Mouse (Mus musculus): ENCODE measurements around the gene Gm5460. TPM values are rescaled to one million over a fixed set of nuclear protein-coding genes. Genes with fewer than 3 reads are reported as not detected.

The Gm5460 gene
- polyA plus RNA-seq (2015; fragmentation: Nextera tagmentation; extraction: Ambion mirVana), result not detected in 2 replicates

DNA sequence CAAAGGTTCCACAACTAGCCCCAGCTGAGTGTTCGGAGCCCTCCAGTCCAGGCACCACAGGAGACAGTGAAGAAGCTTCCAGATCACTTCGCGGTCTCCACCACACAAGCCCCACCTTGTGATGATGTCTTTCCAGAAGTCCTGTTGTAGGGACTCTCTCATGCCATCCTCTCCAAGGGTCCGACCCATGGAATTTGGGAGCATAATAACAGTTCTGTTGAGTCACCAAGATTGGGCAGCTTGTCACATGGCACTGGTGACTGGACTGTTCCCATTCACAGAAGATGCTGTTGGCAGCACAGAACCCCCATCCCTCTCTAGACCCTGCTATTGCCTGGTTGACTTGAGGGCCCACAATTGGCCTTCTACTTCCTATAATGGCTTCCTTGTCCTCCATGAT is at the start of gene Gm5460:
Gm5460 (plus strand) TSS at position 378 of the 400 bp plus-strand sequence.
- Histone ChIP-seq H3K9me3 (ENCODE audit: control insufficient read depth, low read length) (no peaks in the 10 kb centered on the region), H3K9ac (ENCODE audit: low read length) (no peak within 1 kb of the TSS), H3K36me3 (ENCODE audit: control insufficient read depth, insufficient read depth, low read length) (no peaks in the 10 kb centered on the region), H3K4me1 (replicated peaks; ENCODE audit: control insufficient read depth, insufficient read depth) (no peaks in the 10 kb centered on the region), H3K27me3 (ENCODE audit: control insufficient read depth, insufficient read depth, low read length) (no peaks in the 10 kb centered on the region), H3K4me3 (ENCODE audit: low read depth, low read length) (no peak within 1 kb of the TSS), H3K27ac (replicated peaks) (no peak within 1 kb of the TSS), H3K4me2 (replicated peaks; ENCODE audit: low read depth) (no peak within 1 kb of the TSS)
- no peak for DNase-seq (ENCODE audit: low spot score)
- no peak for ATAC-seq (ENCODE audit: low FRiP score, low TSS enrichment)
- 91% methylated on average over 4 of the region's 4 CpGs for WGBS
- no peak for TF ChIP-seq CTCF (IDR thresholded peaks at IDR 0.05; ENCODE audit: low read depth)
- TF ChIP-seq EP300 (optimal IDR thresholded peaks at IDR 0.05), result no peak

DNA sequence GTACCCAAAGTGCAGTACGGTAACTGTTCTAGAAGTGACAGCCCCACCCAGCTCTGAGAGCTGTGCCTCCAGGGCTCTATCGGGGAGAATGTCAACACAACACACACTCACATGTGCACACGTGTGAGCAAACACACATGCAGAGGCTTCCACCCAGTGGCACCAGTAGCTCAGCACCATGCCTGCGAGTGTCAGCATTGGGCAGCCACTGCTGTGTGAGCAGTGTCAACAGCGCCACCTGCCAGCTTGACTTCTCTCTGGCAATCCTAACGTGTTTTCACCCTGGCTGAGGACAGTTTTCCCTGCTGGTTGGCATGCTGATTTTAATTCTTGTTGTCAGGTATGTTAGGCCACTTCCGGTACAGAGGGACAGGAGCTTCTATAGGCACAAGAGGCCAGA is 43.9 kb upstream of the Gm5460 start:
- Histone ChIP-seq H3K27me3 (ENCODE audit: control insufficient read depth, insufficient read depth, low read length) (no peaks in the 10 kb centered on the region), H3K9me3 (ENCODE audit: control insufficient read depth, low read length) (no peaks in the 10 kb centered on the region), H3K4me2 (replicated peaks; ENCODE audit: low read depth) (no peak overlapping the region), H3K4me1 (replicated peaks; ENCODE audit: control insufficient read depth, insufficient read depth) (no peaks in the 10 kb centered on the region), H3K4me3 (ENCODE audit: low read depth, low read length) (no peak overlapping the region), H3K27ac (replicated peaks) (no peak overlapping the region), H3K36me3 (ENCODE audit: control insufficient read depth, insufficient read depth, low read length) (no peaks in the 10 kb centered on the region), H3K9ac (ENCODE audit: low read length) (no peak overlapping the region)
- DNase-seq (ENCODE audit: low spot score), result peak; percentile 51
- peak; percentile 64 for TF ChIP-seq CTCF (IDR thresholded peaks at IDR 0.05; ENCODE audit: low read depth)
- TF ChIP-seq EP300 (optimal IDR thresholded peaks at IDR 0.05), result no peak
- WGBS, result 44% methylated on average over 7 of the region's 7 CpGs
- peak; percentile 84; the same call in 1 of the 2 replicates for ATAC-seq (ENCODE audit: low FRiP score, low TSS enrichment)

DNA sequence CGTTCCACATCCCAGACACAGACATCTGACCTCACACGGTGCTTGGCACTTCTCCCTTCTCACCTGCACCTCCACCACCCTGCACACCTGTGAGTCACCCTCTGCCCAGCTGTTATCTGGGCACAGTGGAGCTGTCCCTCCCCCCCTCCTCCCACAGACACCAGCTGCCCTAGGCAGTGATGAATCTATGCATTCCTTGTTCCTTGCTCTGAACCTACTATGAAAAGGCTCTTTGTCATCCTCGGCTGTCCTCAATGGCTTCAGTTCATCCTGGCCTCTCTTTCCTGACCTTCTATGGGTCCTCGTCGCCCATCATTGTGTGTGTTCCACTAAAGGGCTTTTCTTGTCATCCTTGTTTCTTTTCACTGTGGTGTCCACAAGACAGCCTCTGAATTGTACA is 41.8 kb upstream of the Gm5460 start:
- no peak for ATAC-seq (ENCODE audit: low FRiP score, low TSS enrichment)
- WGBS, result 58% methylated on average over 5 of the region's 5 CpGs
- Histone ChIP-seq H3K9ac (ENCODE audit: low read length) (no peak overlapping the region), H3K36me3 (ENCODE audit: control insufficient read depth, insufficient read depth, low read length) (no peaks in the 10 kb centered on the region), H3K9me3 (ENCODE audit: control insufficient read depth, low read length) (no peaks in the 10 kb centered on the region), H3K4me2 (replicated peaks; ENCODE audit: low read depth) (no peak overlapping the region), H3K27ac (replicated peaks) (no peak overlapping the region), H3K27me3 (ENCODE audit: control insufficient read depth, insufficient read depth, low read length) (no peaks in the 10 kb centered on the region), H3K4me1 (replicated peaks; ENCODE audit: control insufficient read depth, insufficient read depth) (no peaks in the 10 kb centered on the region; the same call in 1 of the 2 replicates), H3K4me3 (ENCODE audit: low read depth, low read length) (no peak overlapping the region)
- TF ChIP-seq EP300 (optimal IDR thresholded peaks at IDR 0.05) (no peak), CTCF (IDR thresholded peaks at IDR 0.05; ENCODE audit: low read depth) (no peak)
- no peak for DNase-seq (ENCODE audit: low spot score)

DNA sequence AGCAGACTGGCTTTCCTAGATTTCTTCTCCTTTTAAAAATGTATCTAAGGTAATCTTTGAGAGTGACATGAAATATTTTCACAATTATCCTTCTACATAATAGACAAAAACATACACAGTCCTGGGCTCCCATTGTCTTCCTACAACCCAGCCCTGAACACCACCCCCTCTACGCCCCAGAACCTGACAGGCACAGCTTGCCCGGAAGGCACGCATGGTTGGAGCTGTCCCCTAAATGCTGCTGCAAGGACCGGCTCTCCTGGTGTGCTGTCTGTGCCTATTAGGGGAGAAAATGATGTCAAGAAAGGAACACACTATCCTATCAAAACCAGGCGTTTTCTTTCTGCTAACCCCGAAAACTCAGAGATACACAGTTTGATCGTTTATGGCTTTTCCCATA is 38.8 kb upstream of the Gm5460 start:
- WGBS, result 39% methylated on average over 7 of the region's 7 CpGs
- Histone ChIP-seq H3K4me3 (ENCODE audit: low read depth, low read length) (no peak overlapping the region), H3K9me3 (ENCODE audit: control insufficient read depth, low read length) (no peaks in the 10 kb centered on the region), H3K27me3 (ENCODE audit: control insufficient read depth, insufficient read depth, low read length) (no peaks in the 10 kb centered on the region), H3K36me3 (ENCODE audit: control insufficient read depth, insufficient read depth, low read length) (no peaks in the 10 kb centered on the region), H3K4me2 (replicated peaks; ENCODE audit: low read depth) (no peak overlapping the region), H3K27ac (replicated peaks) (no peak overlapping the region), H3K4me1 (replicated peaks; ENCODE audit: control insufficient read depth, insufficient read depth) (no peaks in the 10 kb centered on the region; the same call in 1 of the 2 replicates), H3K9ac (ENCODE audit: low read length) (no peak overlapping the region)
- no peak for TF ChIP-seq CTCF (IDR thresholded peaks at IDR 0.05; ENCODE audit: low read depth)
- TF ChIP-seq EP300 (optimal IDR thresholded peaks at IDR 0.05), result no peak
- no peak for ATAC-seq (ENCODE audit: low FRiP score, low TSS enrichment)
- DNase-seq (ENCODE audit: low spot score), result no peak

DNA sequence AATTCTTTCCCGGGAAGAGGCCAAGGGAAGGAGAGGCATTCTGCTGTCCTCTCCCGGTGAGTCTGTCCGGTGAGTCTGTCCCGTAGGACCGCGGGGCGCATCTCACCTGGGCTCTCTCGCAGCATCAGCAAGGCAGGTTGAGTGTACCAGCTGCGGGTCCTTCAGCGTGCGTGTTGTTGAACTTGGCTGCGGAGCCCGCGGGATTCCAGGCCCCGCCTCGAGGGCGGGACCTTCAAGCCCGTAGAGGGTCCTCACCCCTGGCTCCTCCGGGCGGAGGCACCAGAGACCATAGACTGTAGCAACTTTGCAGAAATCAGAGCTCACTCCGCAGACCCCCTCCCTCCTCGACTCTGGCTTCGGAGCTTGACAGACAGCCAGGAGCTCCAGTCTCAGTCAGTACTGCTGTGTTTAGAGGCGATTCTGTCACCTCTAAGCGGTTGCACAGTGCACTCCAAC is 37.9 kb upstream of the Gm5460 start, which contains the start of gene Zfp488:
Zfp488 (minus strand) TSS at position 161 of the 456 bp plus-strand sequence.
- Histone ChIP-seq H3K27me3 (ENCODE audit: control insufficient read depth, insufficient read depth, low read length) (no peaks in the 10 kb centered on the region), H3K36me3 (ENCODE audit: control insufficient read depth, insufficient read depth, low read length) (no peaks in the 10 kb centered on the region), H3K4me1 (replicated peaks; ENCODE audit: control insufficient read depth, insufficient read depth) (no peaks in the 10 kb centered on the region; the same call in 1 of the 2 replicates), H3K27ac (replicated peaks) (no peak within 1 kb of the TSS), H3K4me3 (ENCODE audit: low read depth, low read length) (peak within 1 kb of the TSS; percentile 20; the same call in 1 of the 2 replicates), H3K4me2 (replicated peaks; ENCODE audit: low read depth) (peak within 1 kb of the TSS; percentile 41), H3K9me3 (ENCODE audit: control insufficient read depth, low read length) (no peaks in the 10 kb centered on the region), H3K9ac (ENCODE audit: low read length) (no peak within 1 kb of the TSS)
- DNase-seq (ENCODE audit: low spot score) (no peak), ATAC-seq (ENCODE audit: low FRiP score, low TSS enrichment) (0 out of 2 replicates have a peak, but pooled peaks have one; percentile 15)
- 1% methylated on average over 25 of the region's 25 CpGs for WGBS
- TF ChIP-seq EP300 (optimal IDR thresholded peaks at IDR 0.05), result no peak
- no peak for TF ChIP-seq CTCF (IDR thresholded peaks at IDR 0.05; ENCODE audit: low read depth)

DNA sequence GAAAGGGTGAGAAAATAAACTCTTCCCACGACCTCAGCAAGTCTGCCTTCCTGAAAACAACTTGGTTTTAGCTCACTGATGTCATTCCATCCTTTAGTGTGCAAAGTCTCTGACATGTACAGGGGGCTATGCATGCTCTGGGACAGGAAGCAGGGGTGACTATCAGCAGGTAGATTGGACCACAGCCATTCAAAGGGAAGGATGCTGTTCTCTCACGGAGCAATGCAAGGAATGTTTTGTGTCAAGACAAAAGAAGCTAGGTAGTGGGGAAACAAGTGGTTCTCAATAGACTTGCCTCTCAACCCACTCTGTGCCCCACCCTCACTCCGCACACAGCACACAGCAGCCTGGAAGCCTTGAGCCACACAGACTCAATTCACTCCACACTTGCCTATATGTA is 27.4 kb upstream of the Gm5460 start:
- Histone ChIP-seq H3K9ac (ENCODE audit: low read length) (no peak overlapping the region), H3K36me3 (ENCODE audit: control insufficient read depth, insufficient read depth, low read length) (no peaks in the 10 kb centered on the region), H3K4me3 (ENCODE audit: low read depth, low read length) (no peak overlapping the region), H3K4me1 (replicated peaks; ENCODE audit: control insufficient read depth, insufficient read depth) (no peaks in the 10 kb centered on the region), H3K4me2 (replicated peaks; ENCODE audit: low read depth) (no peak overlapping the region), H3K9me3 (ENCODE audit: control insufficient read depth, low read length) (no peaks in the 10 kb centered on the region), H3K27ac (replicated peaks) (no peak overlapping the region), H3K27me3 (ENCODE audit: control insufficient read depth, insufficient read depth, low read length) (no peaks in the 10 kb centered on the region)
- no peak for DNase-seq (ENCODE audit: low spot score)
- TF ChIP-seq CTCF (IDR thresholded peaks at IDR 0.05; ENCODE audit: low read depth) (no peak), EP300 (optimal IDR thresholded peaks at IDR 0.05) (no peak)
- no peak for ATAC-seq (ENCODE audit: low FRiP score, low TSS enrichment)
- WGBS, result 39% methylated on average over 3 of the region's 3 CpGs
